Mouse (Mus musculus) cerebellum, postnatal 4 days (tissue): ENCODE data around the gene Adgrl1.
"Not testable (repeated sequence)": the region's sequence is repeated elsewhere in the genome, so short reads cannot be mapped to it uniquely, and the experiment has no call there.

Experiments
- DNase-seq, 2 experiments: peaks; one replicate each; pipeline ENCODE4 v3.0.0; 2022; ENCODE audit warnings: low spot score in 2 of 2, mixed read lengths in 1 of 2

Gene Adgrl1

GRCm38 (mm10) chr8:83955106-83955957 lies 55.4 kb downstream of the Adgrl1 start, which contains the start of the genes Gm10644 and Asf1b:
Gene Gm10644 (minus strand): TSS chr8:83955205.
Gene Asf1b (plus strand): TSS chr8:83955507.
- DNase-seq: peak; percentile 91 to 97

- DNase-seq: no peak
Observed at GRCm38 (mm10) chr8:83955958-83956218, 56.0 kb downstream of the Adgrl1 start.

GRCm38 (mm10) chr8:83956789-83957188 lies 56.9 kb downstream of the Adgrl1 start:
- no peak for DNase-seq

- no peak for DNase-seq
Observed at GRCm38 (mm10) chr8:83964015-83964765, 64.3 kb downstream of the Adgrl1 start.

- no peak for DNase-seq
Observed at GRCm38 (mm10) chr8:83967701-83968100, 67.8 kb downstream of the Adgrl1 start.

GRCm38 (mm10) chr8:83971121-83971520 lies 71.2 kb downstream of the Adgrl1 start:
- no peak for DNase-seq

- DNase-seq: no peak
Observed at GRCm38 (mm10) chr8:83971661-83972060, 71.8 kb downstream of the Adgrl1 start.

- DNase-seq: peak; percentile 95 to 97
Observed at GRCm38 (mm10) chr8:83972150-83973120, 72.5 kb downstream of the Adgrl1 start, which contains the start of gene Prkaca. Gene Prkaca (plus strand): TSS chr8:83972993.

GRCm38 (mm10) chr8:83973161-83974031 lies 73.5 kb downstream of the Adgrl1 start:
- no peak for DNase-seq

GRCm38 (mm10) chr8:83974521-83974920 lies 74.6 kb downstream of the Adgrl1 start:
- DNase-seq: no peak

- no peak for DNase-seq
Observed at GRCm38 (mm10) chr8:83976101-83976630, 76.3 kb downstream of the Adgrl1 start.

- no peak for DNase-seq
Observed at GRCm38 (mm10) chr8:83976779-83977350, 77.0 kb downstream of the Adgrl1 start.

GRCm38 (mm10) chr8:83977646-83978045 lies 77.7 kb downstream of the Adgrl1 start:
- no peak for DNase-seq

GRCm38 (mm10) chr8:83978200-83978599 lies 78.3 kb downstream of the Adgrl1 start:
- DNase-seq: no peak

GRCm38 (mm10) chr8:83980250-83980649 lies 80.3 kb downstream of the Adgrl1 start:
- DNase-seq: no peak

- no peak for DNase-seq
Observed at GRCm38 (mm10) chr8:83980845-83981244, 80.9 kb downstream of the Adgrl1 start.

- no peak for DNase-seq
Observed at GRCm38 (mm10) chr8:83981533-83981932, 81.6 kb downstream of the Adgrl1 start.

- DNase-seq: no peak
Observed at GRCm38 (mm10) chr8:83982449-83982848, 82.5 kb downstream of the Adgrl1 start.

GRCm38 (mm10) chr8:83983222-83983621 lies 83.3 kb downstream of the Adgrl1 start:
- DNase-seq: not testable (repeated sequence)

GRCm38 (mm10) chr8:83989243-83989642 lies 89.3 kb downstream of the Adgrl1 start:
- no peak for DNase-seq
